Mouse (Mus musculus): ENCODE data around the gene Irx4.

The Irx4 gene

DNA sequence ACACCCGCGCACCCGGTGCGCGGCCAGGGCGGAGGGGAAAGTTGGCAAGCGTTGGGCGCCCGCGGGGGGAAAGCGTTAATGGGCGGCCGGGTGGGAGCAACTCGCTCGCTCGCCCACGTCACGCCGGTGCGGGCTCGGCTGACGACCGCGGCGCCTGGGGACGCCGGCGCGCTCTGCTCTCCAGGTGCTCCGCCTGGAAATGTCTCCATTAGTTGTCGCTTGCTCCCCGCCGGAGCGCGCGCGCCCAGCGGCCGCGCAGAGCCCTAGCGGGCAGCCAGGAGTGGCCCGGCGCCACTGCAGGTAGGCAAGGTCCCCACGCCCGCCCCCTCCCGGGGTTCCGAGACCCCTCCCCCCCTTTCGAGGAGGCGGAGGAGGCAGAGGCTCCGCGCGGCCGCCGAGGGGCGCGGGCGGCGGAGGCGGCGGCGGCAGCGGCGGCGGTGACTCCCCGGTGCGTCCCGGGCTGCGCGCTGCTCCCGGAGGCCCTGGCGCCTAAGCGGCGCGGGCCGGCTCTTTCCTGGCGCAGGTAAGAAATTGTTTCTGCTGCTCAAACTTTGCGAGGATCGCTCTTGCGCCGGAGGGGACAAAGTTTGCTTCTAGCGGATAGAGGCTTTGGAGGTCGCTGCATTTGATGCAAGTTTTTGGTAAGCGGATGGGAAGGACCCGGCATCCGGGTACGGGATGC lies at the start of gene Irx4:
Gene Irx4 (plus strand): TSS at position 126 of the 682 bp plus-strand sequence.
- DNase-seq (ENCODE audit: low read depth, low spot score): no peak

DNA sequence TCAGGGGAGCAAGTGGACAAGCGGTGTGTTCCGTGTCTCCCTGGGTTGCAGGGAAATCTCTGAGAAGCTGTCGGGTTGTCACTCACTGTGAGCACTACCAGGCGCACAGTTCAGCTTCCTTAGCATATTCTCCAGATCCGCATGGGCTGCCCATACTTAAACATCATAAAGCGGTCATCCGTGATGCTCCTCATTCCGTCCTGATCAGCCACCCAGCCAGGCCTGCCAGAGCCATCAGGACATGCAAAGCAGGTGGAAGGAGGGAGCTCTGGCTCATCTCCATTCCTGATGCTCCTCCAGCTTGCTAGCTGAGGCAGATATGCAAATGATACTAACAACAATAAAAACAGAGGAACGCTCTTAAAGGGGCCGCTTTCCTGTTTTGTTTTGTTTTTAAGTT lies 46.0 kb upstream of the Irx4 start:
- DNase-seq (ENCODE audit: low read depth, low spot score): no peak

DNA sequence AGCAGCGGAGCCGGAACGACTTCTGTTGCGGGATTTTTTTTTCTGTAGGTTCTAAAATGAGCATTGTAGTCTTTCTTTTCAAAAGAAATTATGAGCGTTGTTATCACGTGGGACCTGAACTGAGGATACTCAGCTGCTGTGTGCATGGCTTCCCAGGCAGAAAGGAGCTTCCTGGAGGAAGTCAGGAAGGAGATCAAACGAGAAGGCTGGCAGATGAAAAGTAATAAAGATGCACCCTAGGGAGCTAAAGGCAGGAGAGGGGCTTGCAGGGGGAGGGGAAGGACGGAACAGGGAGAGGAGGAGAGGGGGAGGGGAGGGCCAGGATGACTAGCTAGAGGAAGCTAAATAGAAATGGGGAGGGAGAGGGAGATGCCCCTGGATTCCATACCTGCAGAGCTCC lies 23.8 kb upstream of the Irx4 start:
- DNase-seq (ENCODE audit: low read depth, low spot score): no peak

DNA sequence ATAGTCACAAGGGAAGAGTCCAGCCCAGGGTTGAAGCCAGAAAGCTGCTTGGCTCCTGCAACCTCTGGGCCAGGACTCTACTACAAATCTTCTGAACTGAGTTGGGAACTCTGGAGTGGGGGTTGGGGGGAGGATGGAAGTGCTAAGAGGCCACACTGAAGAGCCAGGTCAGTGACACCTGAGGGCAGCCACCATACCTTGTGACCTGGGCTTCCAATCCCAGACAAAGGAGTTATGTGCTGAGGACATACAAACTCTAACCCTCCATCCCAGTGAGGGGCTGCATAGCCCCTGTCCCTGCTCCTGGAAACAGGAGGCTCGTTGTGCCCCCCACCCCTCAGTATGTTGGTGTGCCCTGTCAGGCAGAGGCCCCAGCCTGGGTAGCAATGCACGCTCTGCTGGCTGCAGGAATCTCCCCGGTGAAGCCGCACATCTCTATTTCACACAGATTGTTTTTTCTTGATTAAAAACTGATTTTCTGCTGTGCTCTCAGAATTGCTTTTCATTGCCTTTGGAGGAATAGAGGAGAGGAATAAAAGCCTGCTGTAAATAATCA lies 21.0 kb upstream of the Irx4 start:
- no peak for DNase-seq (ENCODE audit: low read depth, low spot score)

DNA sequence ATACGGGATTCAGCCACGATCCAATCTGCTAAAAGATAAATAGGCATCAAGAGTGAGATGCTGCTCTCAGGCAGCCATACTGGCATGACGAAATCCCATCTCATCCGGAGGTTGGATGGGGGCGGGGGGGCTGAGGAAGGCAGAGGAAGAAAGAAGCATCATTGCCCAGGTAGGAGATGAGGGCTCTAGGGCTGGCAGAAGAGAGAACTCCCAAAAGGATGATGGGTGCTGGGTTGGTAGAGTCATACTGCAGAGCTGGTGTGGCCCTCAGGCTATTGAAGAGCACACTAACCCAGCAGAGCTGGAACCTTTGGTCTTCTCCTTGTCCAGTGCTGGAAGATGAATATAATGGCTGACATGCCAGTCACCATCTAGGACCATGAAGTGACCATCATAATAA lies 17.7 kb upstream of the Irx4 start:
- DNase-seq (ENCODE audit: low read depth, low spot score): no peak

DNA sequence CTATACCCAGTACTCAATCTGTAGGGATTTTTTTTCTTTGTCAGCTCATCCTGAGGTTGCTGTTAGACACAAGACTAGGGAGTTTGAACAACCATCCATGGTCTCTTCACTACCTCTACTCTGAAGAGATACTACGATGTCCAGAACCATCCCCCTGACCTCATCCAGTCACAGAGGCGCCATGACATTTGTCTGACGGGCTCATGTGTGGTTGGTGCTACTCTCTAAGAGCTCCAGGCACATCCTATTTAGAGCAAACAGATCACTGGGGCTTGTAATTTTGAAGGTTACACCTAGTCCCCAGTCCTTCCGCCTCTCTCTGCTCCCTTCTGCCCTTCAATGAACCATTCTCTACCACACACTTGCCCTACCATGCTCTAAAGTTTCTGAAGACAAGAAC lies 13.3 kb upstream of the Irx4 start:
- no peak for DNase-seq (ENCODE audit: low read depth, low spot score)

DNA sequence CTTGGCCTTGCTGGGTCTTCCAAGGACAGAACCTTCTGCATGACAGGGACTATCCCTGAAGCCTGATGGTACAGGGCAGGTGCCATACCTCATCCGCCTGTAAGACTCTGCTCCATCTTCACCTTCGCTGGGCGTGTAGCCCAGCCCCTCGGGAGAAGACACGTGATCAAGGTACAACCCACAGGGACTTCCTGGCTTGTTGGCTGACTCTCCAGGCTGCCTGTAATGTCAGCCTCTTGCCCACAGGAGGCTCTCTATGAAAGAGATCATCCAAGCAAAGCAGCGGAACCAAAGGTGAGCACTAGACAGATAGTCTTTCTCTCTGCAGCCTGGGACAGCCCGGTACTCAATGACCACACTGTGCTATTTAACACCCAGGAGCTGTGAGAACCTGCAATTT lies 9.1 kb upstream of the Irx4 start:
- no peak for DNase-seq (ENCODE audit: low read depth, low spot score)

DNA sequence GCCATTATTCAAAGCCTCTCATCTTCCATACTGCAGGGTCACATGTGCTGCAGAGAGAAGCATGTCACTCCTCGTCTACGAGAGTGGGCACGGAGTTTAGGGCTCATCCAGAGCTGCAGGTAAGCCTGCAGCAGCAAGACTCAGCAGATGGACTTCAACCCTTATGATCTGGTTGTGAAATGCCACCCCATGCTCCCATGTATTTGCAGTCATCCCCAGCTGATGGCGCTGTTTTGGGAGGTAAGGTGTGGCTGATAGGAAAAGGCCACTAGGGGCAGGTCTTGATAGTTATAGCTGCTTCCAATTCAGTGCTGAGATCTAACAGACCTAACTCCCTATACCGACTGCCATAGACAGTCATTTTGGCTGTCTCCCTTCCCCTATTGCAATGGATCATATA lies 8.3 kb upstream of the Irx4 start:
- DNase-seq (ENCODE audit: low read depth, low spot score): no peak

DNA sequence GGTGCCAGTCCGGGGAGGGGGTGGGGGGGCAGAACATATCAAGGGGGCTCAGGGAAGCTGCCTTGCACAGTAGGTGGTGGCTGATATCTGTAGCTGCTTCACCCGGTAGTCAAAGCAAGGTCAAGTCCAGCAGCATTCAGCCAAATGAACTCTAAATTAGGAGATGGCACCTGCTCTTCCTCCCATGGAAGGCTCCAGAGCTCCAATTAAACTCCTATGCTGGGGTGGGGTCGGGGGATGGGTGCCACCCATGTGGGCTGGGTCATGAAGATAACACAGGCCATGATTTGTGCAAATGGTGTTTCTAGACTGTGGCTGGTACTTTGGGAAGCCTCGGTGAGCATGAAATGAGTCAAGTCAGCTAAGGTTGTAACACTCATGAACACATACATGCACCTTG lies 1.9 kb upstream of the Irx4 start:
- no peak for DNase-seq (ENCODE audit: low read depth, low spot score)

DNA sequence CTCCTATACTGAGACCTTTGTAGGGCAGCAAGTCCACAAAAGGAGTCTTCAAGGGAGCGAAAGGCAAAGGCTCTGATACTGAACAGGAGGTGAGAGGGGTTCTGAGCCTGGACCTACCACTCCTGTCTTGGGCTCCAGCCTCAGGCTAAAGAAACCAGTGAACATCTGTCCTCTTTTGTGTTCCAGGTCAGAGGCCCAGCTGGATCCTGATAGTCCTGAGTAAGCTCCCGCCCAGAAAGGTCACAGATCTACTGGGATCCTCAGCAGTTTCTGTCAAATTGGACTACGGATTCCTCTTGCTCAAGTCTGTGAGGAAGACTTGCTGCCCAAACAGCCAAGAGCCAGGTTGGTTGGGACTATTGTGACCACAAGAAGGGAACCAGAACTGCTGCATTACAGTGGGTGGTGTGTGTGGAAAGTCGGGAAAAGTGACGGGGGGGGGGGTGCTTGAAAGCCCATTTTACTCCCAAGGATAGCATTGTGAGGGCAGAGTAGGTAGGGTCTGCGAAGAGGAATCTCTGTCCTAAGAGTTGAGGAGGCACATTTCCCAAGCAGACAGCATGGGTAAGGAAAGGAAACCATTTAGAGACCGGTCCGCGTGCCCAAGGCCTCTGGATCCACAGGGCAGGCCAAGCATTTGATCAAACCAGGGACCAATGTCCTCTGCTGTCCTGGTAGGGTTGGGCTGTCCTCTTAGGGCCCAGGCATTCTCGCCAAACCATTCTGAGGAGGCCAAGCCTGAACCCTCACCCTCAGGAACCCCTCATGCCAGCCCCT lies 514 bp upstream of the Irx4 start:
- DNase-seq (ENCODE audit: low read depth, low spot score): no peak

DNA sequence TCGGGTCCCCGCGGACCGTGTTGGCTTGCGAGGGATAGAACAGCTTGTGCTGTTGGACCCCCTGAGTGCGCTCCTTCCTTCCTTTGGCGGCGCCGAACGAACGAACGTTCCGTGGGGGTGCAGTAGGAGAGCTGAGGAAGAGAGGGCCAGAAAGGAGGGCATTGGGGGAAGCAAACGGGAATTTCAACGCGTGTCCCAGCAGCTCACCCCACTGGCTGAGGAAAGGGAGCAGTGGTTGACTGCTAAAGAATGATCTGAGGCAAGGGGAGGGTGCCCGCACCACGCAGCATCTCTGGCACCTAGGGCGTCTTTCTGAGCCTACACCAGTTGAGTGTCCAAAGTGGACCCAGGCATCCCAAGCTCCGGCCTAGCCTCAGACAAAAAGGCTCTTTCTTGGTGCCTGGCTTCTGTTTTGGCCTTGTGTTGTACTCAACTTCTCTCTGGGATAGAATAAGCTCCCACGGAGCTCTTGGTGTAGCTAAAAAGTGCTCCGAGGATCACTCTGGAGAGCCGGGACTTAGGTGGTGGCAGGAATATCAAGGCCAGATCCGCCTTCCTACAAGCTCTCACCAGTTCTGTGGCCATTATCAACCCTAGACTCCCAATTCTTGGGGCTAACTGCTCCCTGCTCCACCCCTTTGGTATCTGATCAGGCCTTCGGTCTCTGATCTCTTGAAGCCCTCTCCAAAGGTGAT lies 904 bp downstream of the Irx4 start:
- DNase-seq (ENCODE audit: low read depth, low spot score): no peak

DNA sequence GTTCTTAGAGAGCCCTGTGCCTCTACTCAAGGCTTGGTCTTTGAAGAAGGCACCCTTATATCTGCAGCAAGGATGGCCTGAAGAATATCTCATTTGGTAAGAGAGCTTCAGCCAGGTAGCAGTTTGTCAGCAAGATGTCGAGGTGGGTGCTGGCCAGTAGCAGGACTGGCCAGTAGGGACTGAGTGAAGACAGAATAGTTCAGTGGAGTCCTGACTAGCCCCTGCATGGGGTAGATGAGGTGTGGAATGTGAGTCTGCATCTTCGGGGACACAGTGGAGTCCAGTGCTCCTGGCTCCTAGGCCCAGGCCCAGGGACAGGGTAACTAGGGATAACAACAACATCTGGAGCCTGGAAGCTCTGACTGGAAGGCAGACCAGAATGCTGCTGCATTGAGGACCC lies 1.6 kb downstream of the Irx4 start:
- DNase-seq (ENCODE audit: low read depth, low spot score): no peak

DNA sequence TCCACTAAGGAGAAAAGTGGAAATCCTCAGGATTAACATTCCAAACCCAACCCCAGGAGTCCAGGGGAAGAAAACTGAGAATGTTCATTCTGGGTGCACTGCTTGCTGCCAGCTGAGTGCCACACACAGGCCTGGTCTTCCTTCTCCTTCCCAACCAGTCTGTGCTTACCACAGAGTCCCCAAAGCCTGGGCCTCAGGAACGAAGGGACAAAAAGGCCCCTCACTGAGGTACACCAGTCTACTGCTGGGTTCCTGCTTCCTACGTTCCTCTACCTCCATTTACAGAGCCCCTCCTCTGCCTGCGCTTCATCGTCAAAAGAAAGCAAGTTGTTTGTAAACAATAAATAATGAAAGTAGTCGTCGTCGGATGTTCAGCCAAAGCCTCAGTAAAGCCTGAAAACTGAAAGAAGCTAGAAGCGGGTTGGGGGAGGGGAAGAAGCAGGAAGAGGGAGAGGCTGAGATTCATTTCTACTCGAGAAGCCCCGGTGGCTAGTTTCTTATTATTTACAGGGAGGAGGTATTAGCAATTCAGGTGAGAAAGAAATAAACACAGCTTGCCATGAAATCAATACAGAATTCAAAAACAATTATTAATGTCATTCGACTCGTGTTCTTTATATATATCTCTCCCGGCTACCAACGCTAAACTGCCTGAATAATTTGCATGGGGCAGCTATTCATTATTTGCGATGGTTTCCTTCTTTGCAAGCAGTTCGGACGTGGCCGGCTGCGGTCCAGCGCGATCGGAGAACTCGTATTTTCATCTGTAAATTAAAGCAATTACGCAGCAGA lies 2.3 kb downstream of the Irx4 start:
- no peak for DNase-seq (ENCODE audit: low read depth, low spot score)

DNA sequence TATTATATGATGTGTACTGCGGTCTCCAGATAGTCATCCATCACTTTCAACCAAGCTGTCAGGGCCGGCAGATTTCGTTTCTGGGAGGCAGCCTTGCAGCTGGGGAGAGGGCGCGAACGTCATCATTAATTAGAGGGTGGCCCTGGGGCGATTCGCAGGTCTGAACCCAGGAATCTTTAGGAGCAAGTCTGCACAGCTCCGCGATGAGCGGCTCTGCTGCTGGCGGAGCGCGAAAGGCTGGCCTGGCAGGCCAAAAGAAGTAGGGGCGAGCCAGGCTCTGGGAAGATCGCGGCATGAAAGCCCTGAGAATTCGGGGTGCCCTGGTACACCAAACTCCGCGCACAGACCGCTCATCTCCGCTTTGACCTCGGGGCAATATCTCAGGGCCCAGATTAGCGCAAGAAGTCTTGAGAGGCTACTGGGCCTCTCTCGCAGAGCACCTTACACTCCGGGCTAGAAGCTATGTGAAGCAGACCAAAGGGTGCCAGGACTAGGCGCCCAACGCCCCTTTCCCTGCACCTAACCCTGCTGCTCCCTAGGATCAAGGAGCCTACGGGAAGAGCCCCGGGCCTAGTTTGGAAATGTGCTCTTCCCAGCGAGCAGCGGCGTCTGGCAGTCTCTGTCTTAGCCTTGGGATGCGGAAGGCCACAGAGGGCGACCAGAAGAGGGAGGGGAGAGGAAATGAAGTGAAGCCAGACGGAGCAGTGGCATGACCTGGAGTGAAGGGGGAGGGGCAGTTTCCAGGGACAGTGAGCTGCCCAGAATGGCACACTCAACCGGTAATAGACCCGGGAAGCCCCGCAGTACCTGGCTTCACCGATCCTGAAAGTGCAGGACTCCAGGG lies 3.1 kb downstream of the Irx4 start:
- DNase-seq (ENCODE audit: low read depth, low spot score): no peak

DNA sequence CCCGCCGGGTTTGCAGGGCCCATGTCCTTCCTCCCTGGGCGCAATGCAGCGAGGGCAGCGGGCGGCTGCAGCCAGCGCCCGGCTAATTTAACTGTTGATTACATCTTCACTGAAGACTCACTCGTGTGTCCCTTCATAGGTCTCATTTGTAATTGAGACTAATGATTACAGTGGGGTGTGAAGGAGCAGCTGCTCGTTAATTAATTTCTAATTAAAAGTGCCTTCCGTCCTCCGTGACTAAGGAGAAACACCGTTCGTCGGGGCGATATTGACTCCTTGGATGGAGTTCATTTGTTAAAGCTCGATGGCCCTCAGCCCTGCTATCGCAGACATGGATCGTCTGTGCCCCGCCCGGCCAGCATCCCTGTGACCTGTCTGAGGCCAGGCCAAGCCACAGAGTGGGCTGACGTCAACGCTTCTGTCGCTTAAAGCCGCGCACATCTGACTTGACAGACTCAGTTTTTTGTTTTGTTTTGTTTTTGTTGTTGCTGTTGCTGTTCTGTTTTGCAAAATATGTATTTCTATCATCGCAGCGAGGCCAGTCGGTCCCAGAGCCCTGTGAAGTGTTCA lies 4.0 kb downstream of the Irx4 start:
- DNase-seq (ENCODE audit: low read depth, low spot score): no peak

DNA sequence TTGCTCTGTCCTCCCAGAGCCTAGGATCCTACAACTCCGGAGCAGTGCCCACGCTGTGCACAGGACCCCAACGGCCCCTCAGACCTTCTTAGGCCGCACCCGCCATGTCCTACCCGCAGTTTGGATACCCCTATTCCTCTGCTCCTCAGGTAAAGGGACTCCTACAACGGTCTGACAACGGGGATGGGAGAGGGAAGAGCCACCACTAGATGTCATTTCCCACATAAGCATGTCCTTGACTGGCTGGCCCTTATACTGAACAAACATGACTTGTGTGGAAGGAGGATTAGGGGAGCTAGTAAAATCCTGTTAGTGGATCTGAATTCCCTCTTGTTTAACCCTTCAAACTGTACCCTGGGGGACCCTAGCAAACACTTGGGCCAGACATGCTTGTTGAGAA lies 4.6 kb downstream of the Irx4 start:
- no peak for DNase-seq (ENCODE audit: low read depth, low spot score)

DNA sequence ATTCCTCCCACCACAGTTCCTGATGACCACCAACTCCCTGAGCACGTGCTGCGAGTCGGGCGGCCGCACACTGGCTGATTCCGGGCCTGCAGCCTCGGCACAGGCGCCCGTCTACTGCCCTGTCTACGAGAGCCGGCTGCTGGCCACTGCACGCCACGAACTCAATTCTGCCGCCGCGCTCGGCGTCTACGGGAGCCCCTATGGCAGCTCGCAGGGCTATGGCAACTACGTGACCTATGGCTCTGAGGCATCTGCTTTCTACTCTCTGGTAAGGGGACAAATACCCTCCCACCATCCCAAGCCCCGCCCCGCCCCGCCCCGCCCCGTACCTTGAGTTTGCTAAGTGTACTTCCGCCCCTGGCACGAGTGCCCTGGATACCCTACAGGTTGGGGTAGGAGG lies 5.2 kb downstream of the Irx4 start:
- no peak for DNase-seq (ENCODE audit: low read depth, low spot score)

DNA sequence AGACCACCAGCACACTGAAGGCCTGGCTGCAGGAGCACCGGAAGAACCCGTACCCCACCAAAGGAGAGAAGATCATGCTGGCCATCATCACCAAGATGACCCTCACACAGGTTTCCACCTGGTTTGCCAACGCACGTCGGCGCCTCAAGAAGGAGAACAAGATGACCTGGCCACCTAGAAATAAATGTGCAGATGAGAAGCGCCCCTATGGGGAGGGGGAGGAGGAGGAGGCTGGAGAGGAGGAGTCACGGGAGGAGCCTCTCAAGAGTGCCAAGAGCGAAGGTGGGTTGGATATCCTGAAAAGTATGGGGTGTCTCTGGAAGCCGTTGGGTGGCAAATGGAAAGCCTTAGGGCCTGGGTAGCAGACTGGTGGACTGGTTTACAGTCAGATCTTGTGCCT lies 7.3 kb downstream of the Irx4 start:
- no peak for DNase-seq (ENCODE audit: low read depth, low spot score)

DNA sequence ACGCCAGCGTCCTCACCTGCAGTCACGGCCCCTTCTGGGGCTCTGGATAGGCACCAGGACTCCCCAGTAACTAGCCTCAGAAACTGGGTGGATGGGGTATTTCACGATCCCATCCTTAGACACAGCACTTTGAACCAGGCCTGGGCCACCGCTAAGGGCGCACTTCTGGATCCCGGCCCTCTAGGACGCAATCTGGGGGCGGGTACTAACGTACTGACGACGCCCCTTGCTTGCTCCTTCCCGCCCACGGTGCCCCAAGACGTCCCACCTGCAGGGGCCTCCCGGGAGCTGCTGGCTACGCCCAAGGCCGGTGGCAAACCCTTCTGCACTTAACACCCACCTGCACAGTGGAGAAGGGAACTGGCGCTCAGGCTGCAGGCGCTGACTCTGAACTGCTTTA lies 8.4 kb downstream of the Irx4 start:
- DNase-seq (ENCODE audit: low read depth, low spot score): no peak

DNA sequence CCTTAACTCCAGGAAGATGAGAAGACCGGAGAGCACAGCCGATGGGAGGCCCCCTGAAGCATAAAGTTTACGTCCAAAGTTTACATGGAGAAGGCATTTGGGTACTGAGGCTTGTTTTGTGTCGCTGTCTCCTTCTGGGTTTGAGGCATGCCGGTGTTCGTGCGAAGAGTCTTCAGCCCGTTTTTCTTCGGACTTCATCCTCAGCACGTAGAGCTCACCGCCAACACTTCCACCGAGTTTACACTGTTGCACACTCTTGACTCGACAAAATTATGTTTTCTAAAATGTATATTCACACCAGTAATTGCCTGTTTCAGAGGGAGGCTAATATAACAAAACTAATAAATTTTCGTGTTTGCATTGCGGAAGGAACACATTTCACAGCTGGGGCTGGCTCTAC lies 9.0 kb downstream of the Irx4 start:
- DNase-seq (ENCODE audit: low read depth, low spot score): no peak

DNA sequence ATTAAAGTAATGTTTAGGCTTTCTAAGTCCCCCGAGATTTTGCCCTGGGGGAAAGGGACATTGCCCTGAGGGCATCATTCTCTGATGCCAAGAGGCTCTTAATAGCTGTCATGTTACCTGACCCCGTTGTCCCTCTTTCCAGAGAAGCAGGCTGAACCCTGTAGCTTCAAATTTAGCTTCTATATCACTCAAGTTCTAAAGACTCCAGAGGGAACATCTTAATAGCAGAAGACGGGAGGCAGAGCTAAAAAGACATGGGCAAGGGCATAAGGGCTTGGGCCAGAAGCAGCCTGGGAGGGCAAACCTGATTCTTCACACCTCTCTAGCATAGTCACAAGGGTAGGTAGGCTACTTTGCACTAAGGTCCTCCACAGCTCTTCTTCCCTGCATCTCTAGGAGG lies 9.6 kb downstream of the Irx4 start:
- DNase-seq (ENCODE audit: low read depth, low spot score): no peak

Data from CD4-positive, CD25-positive, alpha-beta regulatory T cell, adult 2 months (primary cell).